Mouse (Mus musculus) G1E (cell line): ENCODE measurements around the gene Sp6. TPM values are rescaled to one million over a fixed set of nuclear protein-coding genes. Genes with fewer than 3 reads are reported as not detected.
A peak's percentile ranks its signal among the peaks of the same experiment; 100 is the strongest.

Source experiments
- ATAC-seq: 2 replicates; pipeline ENCODE4 v1.8.0; 2016; ENCODE audit warnings: mild to moderate bottlenecking; ENCODE audit not compliant: insufficient number of reproducible peaks, poor library complexity, low FRiP score, severe bottlenecking; ENCODE audit errors: extremely low read depth
- DNase-seq: peaks from one replicate; pipeline ENCODE4 v3.0.0; 2012; ENCODE audit warnings: low spot score
- H3K27me3 ChIP-seq: 2 replicates; pipeline ENCODE4 v1.6.1; 2012; ENCODE audit warnings: mild to moderate bottlenecking, low read length, inconsistent platforms; ENCODE audit not compliant: insufficient read depth
- H3K36me3 ChIP-seq: replicated peaks from 2 replicates; pipeline ENCODE3; 2012; ENCODE audit warnings: mild to moderate bottlenecking, inconsistent platforms
- H3K4me1 ChIP-seq: 2 replicates; pipeline ENCODE4 v1.6.1; 2012; ENCODE audit warnings: low read depth, low read length, inconsistent platforms, mixed read lengths; ENCODE audit not compliant: insufficient read depth
- H3K4me3 ChIP-seq: 2 replicates; pipeline ENCODE4 v1.5.1; 2012; ENCODE audit warnings: low read depth, mild to moderate bottlenecking, inconsistent platforms, low read length, moderate library complexity, mixed read lengths
- H3K9me3 ChIP-seq: replicated peaks from 2 replicates; pipeline ENCODE4 v1.6.1; 2012; ENCODE audit warnings: inconsistent platforms
- CTCF ChIP-seq: IDR thresholded peaks from 2 replicates; pipeline ENCODE4 v1.5.1; 2012; ENCODE audit warnings: low read depth, low read length, inconsistent platforms, mixed read lengths
- GATA1 ChIP-seq: IDR thresholded peaks from 2 replicates; pipeline ENCODE4 v1.6.1; 2012; ENCODE audit warnings: borderline replicate concordance, low read length, inconsistent platforms, mixed read lengths
- GATA2 ChIP-seq: IDR thresholded peaks from 2 replicates; pipeline ENCODE4 v1.6.1; 2012; ENCODE audit warnings: low read depth, low read length, inconsistent platforms, borderline replicate concordance
- POLR2AphosphoS5 ChIP-seq: IDR thresholded peaks from 2 replicates; pipeline ENCODE4 v1.6.1; 2012; ENCODE audit warnings: low read depth, low read length, inconsistent platforms; ENCODE audit not compliant: insufficient replicate concordance
- TAL1 ChIP-seq: conservative IDR thresholded peaks from 2 replicates; pipeline ENCODE4 v1.6.1; 2012; ENCODE audit warnings: low read depth, low read length, inconsistent platforms, mixed read lengths
- polyA plus RNA-seq: library from polyadenylated mRNA; stranded (reverse); fragments of >175 nt; gene quantifications from 2 replicates; pipeline ENCODE4 v1.2.3, GENCODE M21; 2012
- total RNA-seq, 2 experiments: library from RNA; stranded (forward) in 1 of 2; stranded (reverse) in 1 of 2; fragments of 200-1000 nt in 1 of 2; fragments of >200 nt in 1 of 2; fragmentation: Nextera tagmentation in 1 of 2; gene quantifications; 2 replicates each; pipeline ENCODE4 v1.2.3; 2014 to 2017

Gene Sp6
- total and polyA plus RNA-seq, 3 experiments: 0.05 TPM; not detected in 2

GRCm38 (mm10) chr11:96980021-96980420 is 33.2 kb upstream of the Sp6 start:
- Histone ChIP-seq H3K4me3 (no peak overlapping the region), H3K4me1 (peaks cover 45% of the 10 kb centered on the region), H3K27me3 (peaks cover 21% of the 10 kb centered on the region), H3K9me3 (no peaks in the 10 kb centered on the region), H3K36me3 (peaks cover 11% of the 10 kb centered on the region)
- DNase-seq: no peak
- TF ChIP-seq GATA1 (no peak), CTCF (no peak), POLR2AphosphoS5 (no peak), GATA2 (no peak), TAL1 (no peak)
- ATAC-seq: no peak

DNA sequence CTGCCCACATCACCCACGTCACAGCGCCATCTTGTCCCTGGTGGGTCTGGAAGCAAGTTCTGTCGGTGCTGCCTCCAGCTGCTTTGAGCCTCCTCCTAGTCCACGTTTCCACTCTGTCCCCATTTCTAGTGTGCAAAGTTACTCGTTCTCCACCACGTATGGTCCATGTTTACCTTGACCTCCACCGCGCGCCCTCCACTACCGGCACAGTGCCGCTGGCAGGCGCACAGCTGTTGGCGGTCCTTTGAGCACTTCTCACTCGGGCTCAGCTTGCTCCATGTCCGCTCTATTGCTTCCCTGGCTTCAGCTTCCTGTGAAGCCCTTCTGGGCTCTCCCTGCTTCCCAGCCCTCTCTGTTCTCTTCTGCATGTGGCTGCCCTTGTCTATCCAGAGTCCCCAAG is 31.7 kb upstream of the Sp6 start:
- peaks cover 30% of the 10 kb centered on the region for H3K27me3 ChIP-seq
- no peak overlapping the region for H3K4me3 ChIP-seq
- H3K4me1 ChIP-seq: peaks cover 31% of the 10 kb centered on the region
- DNase-seq: no peak
- ATAC-seq: no peak
- TF ChIP-seq TAL1 (no peak), GATA2 (no peak), POLR2AphosphoS5 (no peak), CTCF (no peak), GATA1 (no peak)
- H3K36me3 ChIP-seq: no peaks in the 10 kb centered on the region
- no peaks in the 10 kb centered on the region for H3K9me3 ChIP-seq

GRCm38 (mm10) chr11:96982355-96982754 is 30.8 kb upstream of the Sp6 start:
- Histone ChIP-seq H3K36me3 (no peaks in the 10 kb centered on the region), H3K27me3 (peaks cover 38% of the 10 kb centered on the region), H3K4me3 (no peak overlapping the region), H3K4me1 (peaks cover 35% of the 10 kb centered on the region), H3K9me3 (no peaks in the 10 kb centered on the region)
- DNase-seq: peak; percentile 67
- no peak for ATAC-seq
- peak; percentile 86 for TF ChIP-seq CTCF
- no peak for TF ChIP-seq GATA2

DNA sequence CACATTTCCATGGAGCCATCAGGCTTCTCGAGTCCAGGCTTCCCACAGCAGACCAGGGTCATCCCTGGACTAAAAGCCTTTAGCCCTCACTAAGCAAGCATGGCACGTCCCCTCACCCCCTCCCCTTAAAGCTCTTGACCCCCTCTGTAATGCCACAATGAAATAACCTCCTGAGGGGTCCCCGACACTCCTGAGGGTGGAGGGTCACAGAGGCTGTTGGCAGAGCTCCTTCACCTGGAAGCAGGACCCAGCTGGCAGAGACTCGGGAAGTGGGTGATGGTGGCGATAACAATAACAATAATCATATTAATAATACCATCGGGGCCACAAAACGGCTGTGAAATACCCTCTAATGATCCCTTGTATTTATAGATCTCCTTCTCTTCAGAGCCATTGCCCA is 30.3 kb upstream of the Sp6 start, which contains the start of gene Sp2:
Gene Sp2 (minus strand): TSS at position 101 of the 400 bp plus-strand sequence.
- Histone ChIP-seq H3K4me1 (peaks cover 38% of the 10 kb centered on the region), H3K4me3 (no peak within 1 kb of the TSS), H3K27me3 (peaks cover 43% of the 10 kb centered on the region), H3K9me3 (no peaks in the 10 kb centered on the region), H3K36me3 (no peaks in the 10 kb centered on the region)
- DNase-seq: no peak
- no peak for ATAC-seq
- TF ChIP-seq TAL1: no peak
- TF ChIP-seq CTCF: no peak
- TF ChIP-seq POLR2AphosphoS5: no peak
- no peak for TF ChIP-seq GATA1
- TF ChIP-seq GATA2: no peak

DNA sequence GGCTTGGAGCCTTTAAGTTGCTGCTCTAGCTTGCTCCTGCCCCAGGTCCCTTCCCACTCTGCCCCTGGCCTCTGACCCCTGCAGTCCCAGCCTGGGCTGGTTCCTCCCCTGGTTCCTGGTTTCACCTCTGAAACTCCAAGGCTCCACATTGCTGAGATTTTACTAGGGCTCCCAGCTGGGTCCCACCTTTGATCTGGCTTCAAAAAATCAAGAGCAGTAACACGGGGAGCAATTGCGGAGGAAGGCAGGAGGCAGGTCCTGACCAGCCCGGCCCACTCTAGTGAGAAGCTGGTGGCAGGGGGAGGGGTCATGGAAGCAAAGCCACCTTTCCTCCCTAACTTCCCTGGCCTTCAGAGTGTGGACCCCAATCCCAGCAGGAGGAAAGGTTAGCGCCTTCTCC is 28.3 kb upstream of the Sp6 start:
- Histone ChIP-seq H3K36me3 (no peaks in the 10 kb centered on the region), H3K4me1 (peaks cover 24% of the 10 kb centered on the region), H3K9me3 (no peaks in the 10 kb centered on the region), H3K27me3 (peaks cover 57% of the 10 kb centered on the region), H3K4me3 (no peak overlapping the region)
- no peak for TF ChIP-seq POLR2AphosphoS5
- no peak for TF ChIP-seq CTCF
- TF ChIP-seq TAL1: no peak
- TF ChIP-seq GATA2: no peak
- TF ChIP-seq GATA1: no peak
- no peak for DNase-seq
- no peak for ATAC-seq

- no peak for DNase-seq
- Histone ChIP-seq H3K4me1 (peaks cover 15% of the 10 kb centered on the region), H3K27me3 (peaks cover 65% of the 10 kb centered on the region), H3K9me3 (no peaks in the 10 kb centered on the region), H3K36me3 (no peaks in the 10 kb centered on the region), H3K4me3 (no peak overlapping the region)
- TF ChIP-seq GATA2 (no peak), TAL1 (no peak), POLR2AphosphoS5 (no peak)
- no peak for ATAC-seq
Measured at GRCm38 (mm10) chr11:96986463-96986862, 26.7 kb upstream of the Sp6 start.

- DNase-seq: no peak
- H3K4me1 ChIP-seq: peaks cover 11% of the 10 kb centered on the region
Measured at GRCm38 (mm10) chr11:96987873-96988655, 25.1 kb upstream of the Sp6 start.

More at GRCm38 (mm10) chr11:96987873-96988655, 25.1 kb upstream of the Sp6 start:
- TF ChIP-seq TAL1 (no peak), GATA1 (no peak), GATA2 (no peak), POLR2AphosphoS5 (no peak), CTCF (no peak)
- Histone ChIP-seq H3K27me3 (peaks cover 80% of the 10 kb centered on the region), H3K36me3 (no peaks in the 10 kb centered on the region), H3K9me3 (no peaks in the 10 kb centered on the region), H3K4me3 (no peak overlapping the region)
- ATAC-seq: no peak
